Mouse (Mus musculus) E14TG2a.4 (cell line): ENCODE results near the gene Dock2.

Experiments
- H3K27me3 ChIP-seq: 2 replicates; pipeline ENCODE4 v1.6.1; 2014; ENCODE audit warnings: low read length, control low read depth; ENCODE audit not compliant: insufficient read depth
- H3K36me3 ChIP-seq: 2 replicates; pipeline ENCODE4 v1.6.1; 2014; ENCODE audit warnings: low read length, control low read depth; ENCODE audit not compliant: insufficient read depth
- H3K4me1 ChIP-seq: replicated peaks from 2 replicates; pipeline ENCODE4 v1.6.1; 2014; ENCODE audit warnings: low read depth, low read length, control low read depth
- H3K4me3 ChIP-seq: replicated peaks from 2 replicates; pipeline ENCODE4 v1.5.1; 2014; ENCODE audit warnings: mild to moderate bottlenecking, low read length
- H3K9me3 ChIP-seq: 2 replicates; pipeline ENCODE4 v1.6.1; 2014; ENCODE audit warnings: low read length, control low read depth
- CTCF ChIP-seq: conservative IDR thresholded peaks from 2 replicates; pipeline ENCODE4 v1.5.1; 2014; ENCODE audit warnings: low read length
- NANOG ChIP-seq: IDR thresholded peaks from 2 replicates; pipeline ENCODE4 v1.6.1; 2014; ENCODE audit warnings: borderline replicate concordance, low read length, mixed read lengths
- POU5F1 ChIP-seq: IDR thresholded peaks from 2 replicates; pipeline ENCODE4 v1.6.1; 2014; ENCODE audit warnings: low read length, borderline replicate concordance

Dock2 gene

GRCm38 (mm10) chr11:34424546-34424945 is 359.1 kb downstream of the Dock2 start:
- TF ChIP-seq CTCF, result no peak
- TF ChIP-seq POU5F1, result no peak
- TF ChIP-seq NANOG, result no peak
- Histone ChIP-seq H3K9me3 (no peaks in the 10 kb centered on the region), H3K4me3 (no peak overlapping the region), H3K36me3 (no peaks in the 10 kb centered on the region), H3K27me3 (peaks cover 3% of the 10 kb centered on the region), H3K4me1 (peaks cover 9% of the 10 kb centered on the region)

- TF ChIP-seq POU5F1, result no peak
- TF ChIP-seq CTCF, result no peak
- no peak for TF ChIP-seq NANOG
- H3K4me1 ChIP-seq, result peaks cover 17% of the 10 kb centered on the region
- H3K27me3 ChIP-seq, result peaks cover 13% of the 10 kb centered on the region
- no peaks in the 10 kb centered on the region for H3K9me3 ChIP-seq
- no peak overlapping the region for H3K4me3 ChIP-seq
- H3K36me3 ChIP-seq, result no peaks in the 10 kb centered on the region
These were observed 362.6 kb downstream of the Dock2 start for GRCm38 (mm10) chr11:34421061-34421460.

GRCm38 (mm10) chr11:34416619-34416979 is 367.1 kb downstream of the Dock2 start:
- no peaks in the 10 kb centered on the region for H3K9me3 ChIP-seq
- TF ChIP-seq CTCF, result no peak
- no peak for TF ChIP-seq POU5F1
- TF ChIP-seq NANOG, result no peak
- H3K4me3 ChIP-seq, result no peak overlapping the region

GRCm38 (mm10) chr11:34415884-34416618 is 367.6 kb downstream of the Dock2 start:
- Histone ChIP-seq H3K9me3 (no peaks in the 10 kb centered on the region), H3K36me3 (no peaks in the 10 kb centered on the region), H3K4me3 (no peak overlapping the region), H3K4me1 (peaks cover 35% of the 10 kb centered on the region), H3K27me3 (peaks cover 20% of the 10 kb centered on the region)
- no peak for TF ChIP-seq CTCF
- no peak for TF ChIP-seq NANOG
- TF ChIP-seq POU5F1, result no peak

More at GRCm38 (mm10) chr11:34416619-34416979, 367.1 kb downstream of the Dock2 start:
- Histone ChIP-seq H3K27me3 (peaks cover 20% of the 10 kb centered on the region), H3K36me3 (no peaks in the 10 kb centered on the region), H3K4me1 (peaks cover 29% of the 10 kb centered on the region)

- TF ChIP-seq POU5F1 (no peak), NANOG (no peak), CTCF (no peak)
- no peaks in the 10 kb centered on the region for H3K9me3 ChIP-seq
- peaks cover 32% of the 10 kb centered on the region for H3K4me1 ChIP-seq
- H3K4me3 ChIP-seq, result no peak overlapping the region
- H3K27me3 ChIP-seq, result peaks cover 13% of the 10 kb centered on the region
- H3K36me3 ChIP-seq, result no peaks in the 10 kb centered on the region
These were observed 376.8 kb downstream of the Dock2 start for GRCm38 (mm10) chr11:34406850-34407249.

GRCm38 (mm10) chr11:34406309-34406708 is 377.4 kb downstream of the Dock2 start:
- Histone ChIP-seq H3K36me3 (no peaks in the 10 kb centered on the region), H3K27me3 (peaks cover 13% of the 10 kb centered on the region), H3K4me3 (no peak overlapping the region), H3K4me1 (peaks cover 27% of the 10 kb centered on the region), H3K9me3 (no peaks in the 10 kb centered on the region)
- TF ChIP-seq NANOG (no peak), POU5F1 (no peak), CTCF (no peak)

- Histone ChIP-seq H3K36me3 (no peaks in the 10 kb centered on the region), H3K27me3 (peaks cover 11% of the 10 kb centered on the region), H3K4me1 (peaks cover 17% of the 10 kb centered on the region), H3K4me3 (no peak overlapping the region), H3K9me3 (no peaks in the 10 kb centered on the region)
- TF ChIP-seq POU5F1, result no peak
- TF ChIP-seq CTCF, result no peak
- TF ChIP-seq NANOG, result no peak
These were observed 378.4 kb downstream of the Dock2 start for GRCm38 (mm10) chr11:34405311-34405710.

GRCm38 (mm10) chr11:34401343-34401742 is 382.3 kb downstream of the Dock2 start:
- Histone ChIP-seq H3K9me3 (no peaks in the 10 kb centered on the region), H3K27me3 (no peaks in the 10 kb centered on the region; the same call in 1 of the 2 replicates), H3K4me3 (no peak overlapping the region), H3K36me3 (no peaks in the 10 kb centered on the region), H3K4me1 (peaks cover 6% of the 10 kb centered on the region; the same call in 1 of the 2 replicates)
- TF ChIP-seq CTCF (no peak), POU5F1 (no peak), NANOG (no peak)

- no peak overlapping the region for H3K4me3 ChIP-seq
- peaks cover 4% of the 10 kb centered on the region; the same call in 1 of the 2 replicates for H3K4me1 ChIP-seq
- no peak for TF ChIP-seq NANOG
- no peak for TF ChIP-seq CTCF
- TF ChIP-seq POU5F1, result no peak
- no peaks in the 10 kb centered on the region; the same call in 1 of the 2 replicates for H3K27me3 ChIP-seq
- H3K36me3 ChIP-seq, result no peaks in the 10 kb centered on the region
- no peaks in the 10 kb centered on the region for H3K9me3 ChIP-seq
These were observed 385.1 kb downstream of the Dock2 start for GRCm38 (mm10) chr11:34398555-34398954.

GRCm38 (mm10) chr11:34397661-34398060 is 386.0 kb downstream of the Dock2 start:
- Histone ChIP-seq H3K27me3 (no peaks in the 10 kb centered on the region; the same call in 1 of the 2 replicates), H3K9me3 (no peaks in the 10 kb centered on the region), H3K4me1 (no peaks in the 10 kb centered on the region; the same call in 1 of the 2 replicates), H3K4me3 (no peak overlapping the region), H3K36me3 (no peaks in the 10 kb centered on the region)
- TF ChIP-seq CTCF, result no peak
- no peak for TF ChIP-seq POU5F1
- no peak for TF ChIP-seq NANOG
